Mouse (Mus musculus) heart, adult 2 months (tissue): ENCODE results near the gene Ankrd60.

ENCODE experiments used
- CTCF ChIP-seq: fragments of 200-600 bp; IDR thresholded peaks from 2 replicates; pipeline ENCODE4 v1.8.1; 2022; ENCODE audit warnings: antibody characterized with exemption, mild to moderate bottlenecking, moderate library complexity
- EP300 ChIP-seq: fragments of 200-500 bp; IDR thresholded peaks from 2 replicates; pipeline ENCODE4 v1.6.1; 2011; ENCODE audit warnings: low read depth, low read length, control low read depth; ENCODE audit not compliant: insufficient read depth
- POLR2A ChIP-seq: fragments of 200-500 bp; IDR thresholded peaks from 2 replicates; pipeline ENCODE4 v1.6.1; 2011; ENCODE audit warnings: mild to moderate bottlenecking, low read depth, low read length, control low read depth; ENCODE audit not compliant: insufficient read depth

DNA sequence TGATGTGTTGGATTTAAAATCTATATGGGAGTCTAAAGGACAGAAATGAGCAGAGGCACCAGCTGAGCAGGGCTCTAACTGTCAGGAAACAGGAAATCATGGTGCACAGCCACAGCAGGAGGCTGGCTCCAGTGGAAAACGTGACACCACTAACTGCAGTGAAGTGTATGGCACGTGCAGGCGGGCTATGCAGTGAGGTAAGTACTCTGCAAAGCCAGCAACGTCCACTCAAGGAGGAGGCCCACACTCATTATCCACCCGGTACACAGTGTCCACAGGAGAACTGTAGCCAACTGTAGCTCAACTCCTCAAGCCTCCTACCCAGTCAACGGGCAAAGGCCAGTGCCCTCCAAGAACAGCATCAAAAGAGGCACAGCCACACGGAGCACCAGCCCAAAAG, 46.5 kb upstream of the Ankrd60 start:
- TF ChIP-seq POLR2A: no peak
- no peak for TF ChIP-seq CTCF
- no peak for TF ChIP-seq EP300
